Mouse (Mus musculus): Measurements from ENCODE around the gene Gipc3. TPM values are rescaled to one million over a fixed set of nuclear protein-coding genes. Genes with fewer than 3 reads are reported as not detected.

The Gipc3 gene
- polyA plus RNA-seq, 1 experiment from 2014 or later = 1.4 TPM

Other genes with a start within 250 kb of the Gipc3 start
- not detected for gene Creb3l3, start 244.4 kb downstream of the Gipc3 start, polyA plus RNA-seq (2015; fragmentation: Illumina TruSeq; extraction: RNeasy Lipid Tissue Mini Kit (QIAGEN cat#74804); ENCODE audit: insufficient read depth, low read depth, low replicate concordance)
- 47.4 TPM for gene Map2k2, start 237.4 kb downstream of the Gipc3 start, polyA plus RNA-seq (2015; fragmentation: Illumina TruSeq; extraction: RNeasy Lipid Tissue Mini Kit (QIAGEN cat#74804); ENCODE audit: insufficient read depth, low read depth, low replicate concordance)
- 5.4 TPM for gene Zbtb7a, start 208.0 kb downstream of the Gipc3 start, polyA plus RNA-seq (2015; fragmentation: Illumina TruSeq; extraction: RNeasy Lipid Tissue Mini Kit (QIAGEN cat#74804); ENCODE audit: insufficient read depth, low read depth, low replicate concordance)
- 7.3 TPM for gene Pias4, start 175.3 kb downstream of the Gipc3 start, polyA plus RNA-seq (2015; fragmentation: Illumina TruSeq; extraction: RNeasy Lipid Tissue Mini Kit (QIAGEN cat#74804); ENCODE audit: insufficient read depth, low read depth, low replicate concordance)
- gene Eef2, start 166.6 kb downstream of the Gipc3 start, polyA plus RNA-seq (2015; fragmentation: Illumina TruSeq; extraction: RNeasy Lipid Tissue Mini Kit (QIAGEN cat#74804); ENCODE audit: insufficient read depth, low read depth, low replicate concordance) = 283 TPM
- 9.3 TPM for gene Dapk3, start 160.3 kb downstream of the Gipc3 start, polyA plus RNA-seq (2015; fragmentation: Illumina TruSeq; extraction: RNeasy Lipid Tissue Mini Kit (QIAGEN cat#74804); ENCODE audit: insufficient read depth, low read depth, low replicate concordance)
- not detected for gene 4930442H23Rik, start 159.4 kb downstream of the Gipc3 start, polyA plus RNA-seq (2015; fragmentation: Illumina TruSeq; extraction: RNeasy Lipid Tissue Mini Kit (QIAGEN cat#74804); ENCODE audit: insufficient read depth, low read depth, low replicate concordance)
- gene Nmrk2, start 141.2 kb downstream of the Gipc3 start, polyA plus RNA-seq (2015; fragmentation: Illumina TruSeq; extraction: RNeasy Lipid Tissue Mini Kit (QIAGEN cat#74804); ENCODE audit: insufficient read depth, low read depth, low replicate concordance) = not detected
- 0.20 TPM for gene Atcay, start 112.4 kb downstream of the Gipc3 start, polyA plus RNA-seq (2015; fragmentation: Illumina TruSeq; extraction: RNeasy Lipid Tissue Mini Kit (QIAGEN cat#74804); ENCODE audit: insufficient read depth, low read depth, low replicate concordance)
- gene Zfr2, start 110.1 kb downstream of the Gipc3 start, polyA plus RNA-seq (2015; fragmentation: Illumina TruSeq; extraction: RNeasy Lipid Tissue Mini Kit (QIAGEN cat#74804); ENCODE audit: insufficient read depth, low read depth, low replicate concordance) = 3.4 TPM
- gene Matk, start 90.3 kb downstream of the Gipc3 start, polyA plus RNA-seq (2015; fragmentation: Illumina TruSeq; extraction: RNeasy Lipid Tissue Mini Kit (QIAGEN cat#74804); ENCODE audit: insufficient read depth, low read depth, low replicate concordance) = not detected
- gene Mrpl54, start 76.3 kb downstream of the Gipc3 start, polyA plus RNA-seq (2015; fragmentation: Illumina TruSeq; extraction: RNeasy Lipid Tissue Mini Kit (QIAGEN cat#74804); ENCODE audit: insufficient read depth, low read depth, low replicate concordance) = 21.2 TPM
- 30.7 TPM for gene Apba3, start 76.3 kb downstream of the Gipc3 start, polyA plus RNA-seq (2015; fragmentation: Illumina TruSeq; extraction: RNeasy Lipid Tissue Mini Kit (QIAGEN cat#74804); ENCODE audit: insufficient read depth, low read depth, low replicate concordance)
- gene Tjp3, start 51.7 kb downstream of the Gipc3 start, polyA plus RNA-seq (2015; fragmentation: Illumina TruSeq; extraction: RNeasy Lipid Tissue Mini Kit (QIAGEN cat#74804); ENCODE audit: insufficient read depth, low read depth, low replicate concordance) = 3.9 TPM
- 15.5 TPM for gene Pip5k1c, start 50.3 kb downstream of the Gipc3 start, polyA plus RNA-seq (2015; fragmentation: Illumina TruSeq; extraction: RNeasy Lipid Tissue Mini Kit (QIAGEN cat#74804); ENCODE audit: insufficient read depth, low read depth, low replicate concordance)
- gene Cactin, start 22.2 kb downstream of the Gipc3 start, polyA plus RNA-seq (2015; fragmentation: Illumina TruSeq; extraction: RNeasy Lipid Tissue Mini Kit (QIAGEN cat#74804); ENCODE audit: insufficient read depth, low read depth, low replicate concordance) = 7.9 TPM
- 3.4 TPM for gene Tbxa2r, start 14.5 kb downstream of the Gipc3 start, polyA plus RNA-seq (2015; fragmentation: Illumina TruSeq; extraction: RNeasy Lipid Tissue Mini Kit (QIAGEN cat#74804); ENCODE audit: insufficient read depth, low read depth, low replicate concordance)
- gene Hmg20b, start 7.2 kb upstream of the Gipc3 start, polyA plus RNA-seq (2015; fragmentation: Illumina TruSeq; extraction: RNeasy Lipid Tissue Mini Kit (QIAGEN cat#74804); ENCODE audit: insufficient read depth, low read depth, low replicate concordance) = 22.8 TPM
- 1.9 TPM for gene Mfsd12, start 14.2 kb upstream of the Gipc3 start, polyA plus RNA-seq (2015; fragmentation: Illumina TruSeq; extraction: RNeasy Lipid Tissue Mini Kit (QIAGEN cat#74804); ENCODE audit: insufficient read depth, low read depth, low replicate concordance)
- gene 4930404N11Rik, start 22.6 kb upstream of the Gipc3 start, polyA plus RNA-seq (2015; fragmentation: Illumina TruSeq; extraction: RNeasy Lipid Tissue Mini Kit (QIAGEN cat#74804); ENCODE audit: insufficient read depth, low read depth, low replicate concordance) = not detected
- gene Fzr1, start 35.2 kb upstream of the Gipc3 start, polyA plus RNA-seq (2015; fragmentation: Illumina TruSeq; extraction: RNeasy Lipid Tissue Mini Kit (QIAGEN cat#74804); ENCODE audit: insufficient read depth, low read depth, low replicate concordance) = 5.1 TPM
- gene Dohh, start 41.2 kb upstream of the Gipc3 start, polyA plus RNA-seq (2015; fragmentation: Illumina TruSeq; extraction: RNeasy Lipid Tissue Mini Kit (QIAGEN cat#74804); ENCODE audit: insufficient read depth, low read depth, low replicate concordance) = 9.1 TPM
- 2.6 TPM for gene Gm48551, start 41.2 kb upstream of the Gipc3 start, polyA plus RNA-seq (2015; fragmentation: Illumina TruSeq; extraction: RNeasy Lipid Tissue Mini Kit (QIAGEN cat#74804); ENCODE audit: insufficient read depth, low read depth, low replicate concordance)
- gene Gm48552, start 45.7 kb upstream of the Gipc3 start, polyA plus RNA-seq (2015; fragmentation: Illumina TruSeq; extraction: RNeasy Lipid Tissue Mini Kit (QIAGEN cat#74804); ENCODE audit: insufficient read depth, low read depth, low replicate concordance) = 3.4 TPM
- gene Smim24, start 49.8 kb upstream of the Gipc3 start, polyA plus RNA-seq (2015; fragmentation: Illumina TruSeq; extraction: RNeasy Lipid Tissue Mini Kit (QIAGEN cat#74804); ENCODE audit: insufficient read depth, low read depth, low replicate concordance) = 23.5 TPM
- 11.0 TPM for gene Nfic, start 112.4 kb upstream of the Gipc3 start, polyA plus RNA-seq (2015; fragmentation: Illumina TruSeq; extraction: RNeasy Lipid Tissue Mini Kit (QIAGEN cat#74804); ENCODE audit: insufficient read depth, low read depth, low replicate concordance)
- gene Celf5, start 139.4 kb upstream of the Gipc3 start, polyA plus RNA-seq (2015; fragmentation: Illumina TruSeq; extraction: RNeasy Lipid Tissue Mini Kit (QIAGEN cat#74804); ENCODE audit: insufficient read depth, low read depth, low replicate concordance) = 0.76 TPM
- gene Ncln, start 153.1 kb upstream of the Gipc3 start, polyA plus RNA-seq (2015; fragmentation: Illumina TruSeq; extraction: RNeasy Lipid Tissue Mini Kit (QIAGEN cat#74804); ENCODE audit: insufficient read depth, low read depth, low replicate concordance) = 25.2 TPM
- 1.3 TPM for gene S1pr4, start 156.9 kb upstream of the Gipc3 start, polyA plus RNA-seq (2015; fragmentation: Illumina TruSeq; extraction: RNeasy Lipid Tissue Mini Kit (QIAGEN cat#74804); ENCODE audit: insufficient read depth, low read depth, low replicate concordance)
- not detected for gene Gna15, start 181.0 kb upstream of the Gipc3 start, polyA plus RNA-seq (2015; fragmentation: Illumina TruSeq; extraction: RNeasy Lipid Tissue Mini Kit (QIAGEN cat#74804); ENCODE audit: insufficient read depth, low read depth, low replicate concordance)
- gene Gna11, start 201.9 kb upstream of the Gipc3 start, polyA plus RNA-seq (2015; fragmentation: Illumina TruSeq; extraction: RNeasy Lipid Tissue Mini Kit (QIAGEN cat#74804); ENCODE audit: insufficient read depth, low read depth, low replicate concordance) = 17.4 TPM
- gene Aes, start 216.2 kb upstream of the Gipc3 start, polyA plus RNA-seq (2015; fragmentation: Illumina TruSeq; extraction: RNeasy Lipid Tissue Mini Kit (QIAGEN cat#74804); ENCODE audit: insufficient read depth, low read depth, low replicate concordance) = 218 TPM
- 44.6 TPM for gene Tle2, start 231.3 kb upstream of the Gipc3 start, polyA plus RNA-seq (2015; fragmentation: Illumina TruSeq; extraction: RNeasy Lipid Tissue Mini Kit (QIAGEN cat#74804); ENCODE audit: insufficient read depth, low read depth, low replicate concordance)